Mouse (Mus musculus) spleen, postnatal 0 days (tissue): Measurements from ENCODE around the gene Slc44a5. TPM values are rescaled to one million over a fixed set of nuclear protein-coding genes. Genes with fewer than 3 reads are reported as not detected.

ENCODE experiments used
- polyA plus RNA-seq: library from polyadenylated mRNA; unstranded; fragments of >200 nt; fragmentation: Nextera tagmentation; extraction: Ambion mirVana; gene quantifications from 2 replicates; pipeline ENCODE4 v1.2.1, GENCODE M21; 2015

Gene Slc44a5
- polyA plus RNA-seq, result 0.35 and 0.39 TPM in 2 replicates

GRCm38 (mm10) chr3:153973171-153973948, at the start of gene Slc44a5:
TSS of gene Slc44a5 (plus strand) at chr3:153973436.

GRCm38 (mm10) chr3:153944335-153944990, 28.8 kb upstream of the Slc44a5 start, which contains the start of gene Acadm:
TSS of gene Acadm (minus strand) at chr3:153944632.

Other genes starting within 250 kb of the Slc44a5 start
- gene St6galnac3, start 248.3 kb upstream of the Slc44a5 start, polyA plus RNA-seq, result 28.6 and 39.5 TPM in 2 replicates
- gene Asb17, start 129.2 kb upstream of the Slc44a5 start, polyA plus RNA-seq, result 3.7 and 4.2 TPM in 2 replicates
- gene Msh4, start 67.3 kb upstream of the Slc44a5 start, polyA plus RNA-seq, result 0.07 and 0.12 TPM in 2 replicates
- 51.3 and 53.9 TPM in 2 replicates for gene Rabggtb, start 60.4 kb upstream of the Slc44a5 start, polyA plus RNA-seq
- gene Acadm, start 28.8 kb upstream of the Slc44a5 start, polyA plus RNA-seq, result 35.4 and 39.9 TPM in 2 replicates